Mouse (Mus musculus) kidney, embryonic 15.5 days (tissue): ENCODE results near the gene Abhd16a. TPM values are rescaled to one million over a fixed set of nuclear protein-coding genes. Genes with fewer than 3 reads are reported as not detected.

Experiments used
- ATAC-seq: fragments of 200-750 bp; cut with Nextera tagmentation; replicated peaks from 2 replicates; pipeline ENCODE4 v1.8.0; 2017; ENCODE audit warnings: moderate TSS enrichment; ENCODE audit not compliant: low FRiP score
- H3K27ac ChIP-seq: fragments of 300-500 bp; sonication (generic); 2 replicates; pipeline ENCODE4 v1.5.1; 2015; ENCODE audit warnings: mild to moderate bottlenecking, inconsistent platforms
- H3K27me3 ChIP-seq: fragments of 300-500 bp; sonication (generic); 2 replicates; pipeline ENCODE4 v1.6.1; 2015; ENCODE audit warnings: inconsistent platforms
- H3K36me3 ChIP-seq: fragments of 300-500 bp; sonication (generic); 2 replicates; pipeline ENCODE4 v1.6.1; 2015; ENCODE audit warnings: inconsistent platforms
- H3K4me1 ChIP-seq: fragments of 300-500 bp; sonication (generic); 2 replicates; pipeline ENCODE4 v1.6.1; 2015; ENCODE audit warnings: inconsistent platforms
- H3K4me2 ChIP-seq: fragments of 300-500 bp; sonication (generic); 2 replicates; pipeline ENCODE4 v1.6.1; 2015; ENCODE audit warnings: moderate library complexity, mild to moderate bottlenecking, inconsistent platforms
- H3K4me3 ChIP-seq: fragments of 300-500 bp; sonication (generic); replicated peaks from 2 replicates; pipeline ENCODE4 v1.5.1; 2015; ENCODE audit warnings: mild to moderate bottlenecking, inconsistent platforms
- H3K9ac ChIP-seq: fragments of 300-500 bp; sonication (generic); 2 replicates; pipeline ENCODE4 v1.6.1; 2015; ENCODE audit warnings: mild to moderate bottlenecking, inconsistent platforms
- H3K9me3 ChIP-seq: fragments of 300-500 bp; sonication (generic); replicated peaks from 2 replicates; pipeline ENCODE4 v1.6.1; 2016; ENCODE audit warnings: inconsistent platforms
- WGBS: fragments of 180-500 bp; shearing (Covaris S2); methylation state at CpG from one replicate; pipeline ENCODE4 v1.1.7; 2015; ENCODE audit warnings: mixed read lengths; 5-methylcytosine and 5-hydroxymethylcytosine counted together
- polyA plus RNA-seq: library from polyadenylated mRNA; unstranded; fragments of >200 nt; fragmentation: Nextera tagmentation; extraction: Ambion mirVana; gene quantifications from 2 replicates; pipeline ENCODE4 v1.2.1, GENCODE M21; 2015

Abhd16a gene
- polyA plus RNA-seq, 1 experiment from 2014 or later, result 103 TPM

GRCm38 (mm10) chr17:35079778-35080177, 9.3 kb upstream of the Abhd16a start:
- Histone ChIP-seq H3K9me3 (no peaks in the 10 kb centered on the region), H3K27ac (no peak overlapping the region), H3K36me3 (no peaks in the 10 kb centered on the region), H3K4me2 (no peak overlapping the region), H3K27me3 (no peaks in the 10 kb centered on the region), H3K4me1 (peaks cover 26% of the 10 kb centered on the region), H3K9ac (no peak overlapping the region), H3K4me3 (no peak overlapping the region)
- ATAC-seq, result 0 out of 2 replicates have a peak, but pooled peaks have one; percentile 22
- WGBS, result 73% methylated on average over 9 of the region's 9 CpGs

- peaks cover 26% of the 10 kb centered on the region for H3K4me1 ChIP-seq
These were observed 8.8 kb upstream of the Abhd16a start for GRCm38 (mm10) chr17:35080248-35080647.

DNA sequence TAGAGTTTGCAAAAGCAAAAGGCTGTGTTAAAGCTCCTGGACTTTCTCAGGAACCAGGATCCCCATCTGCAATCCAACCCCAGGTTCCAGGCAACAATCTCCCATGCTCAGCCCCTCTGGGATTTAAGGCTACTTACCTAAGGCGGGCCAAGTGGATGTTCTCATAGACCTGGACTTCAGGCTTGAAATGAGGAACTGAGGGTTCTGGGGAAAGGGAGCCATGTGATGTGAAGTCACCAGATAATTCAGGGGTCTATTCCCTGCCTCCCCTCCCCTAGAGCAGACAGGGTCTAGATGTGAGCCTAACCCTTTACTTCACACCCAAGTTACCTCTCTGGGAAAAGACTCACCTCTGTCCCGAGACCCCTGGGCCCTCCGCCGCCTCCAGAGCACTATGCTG, 8.4 kb upstream of the Abhd16a start:
- Histone ChIP-seq H3K27me3 (no peaks in the 10 kb centered on the region), H3K9ac (no peak overlapping the region), H3K27ac (no peak overlapping the region), H3K36me3 (no peaks in the 10 kb centered on the region), H3K4me1 (peaks cover 26% of the 10 kb centered on the region), H3K4me3 (no peak overlapping the region), H3K9me3 (no peaks in the 10 kb centered on the region), H3K4me2 (no peak overlapping the region)
- ATAC-seq, result no peak
- 80% methylated on average over 4 of the region's 4 CpGs for whole genome bisulfite sequencing

More at GRCm38 (mm10) chr17:35080248-35080647, 8.8 kb upstream of the Abhd16a start:
- no peak overlapping the region for H3K27ac ChIP-seq
- H3K36me3 ChIP-seq, result no peaks in the 10 kb centered on the region
- H3K9ac ChIP-seq, result no peak overlapping the region
- no peak overlapping the region for H3K4me2 ChIP-seq
- 40% methylated on average over 6 of the region's 6 CpGs for WGBS
- no peaks in the 10 kb centered on the region for H3K27me3 ChIP-seq
- H3K4me3 ChIP-seq, result no peak overlapping the region
- no peak for ATAC-seq
- H3K9me3 ChIP-seq, result no peaks in the 10 kb centered on the region

DNA sequence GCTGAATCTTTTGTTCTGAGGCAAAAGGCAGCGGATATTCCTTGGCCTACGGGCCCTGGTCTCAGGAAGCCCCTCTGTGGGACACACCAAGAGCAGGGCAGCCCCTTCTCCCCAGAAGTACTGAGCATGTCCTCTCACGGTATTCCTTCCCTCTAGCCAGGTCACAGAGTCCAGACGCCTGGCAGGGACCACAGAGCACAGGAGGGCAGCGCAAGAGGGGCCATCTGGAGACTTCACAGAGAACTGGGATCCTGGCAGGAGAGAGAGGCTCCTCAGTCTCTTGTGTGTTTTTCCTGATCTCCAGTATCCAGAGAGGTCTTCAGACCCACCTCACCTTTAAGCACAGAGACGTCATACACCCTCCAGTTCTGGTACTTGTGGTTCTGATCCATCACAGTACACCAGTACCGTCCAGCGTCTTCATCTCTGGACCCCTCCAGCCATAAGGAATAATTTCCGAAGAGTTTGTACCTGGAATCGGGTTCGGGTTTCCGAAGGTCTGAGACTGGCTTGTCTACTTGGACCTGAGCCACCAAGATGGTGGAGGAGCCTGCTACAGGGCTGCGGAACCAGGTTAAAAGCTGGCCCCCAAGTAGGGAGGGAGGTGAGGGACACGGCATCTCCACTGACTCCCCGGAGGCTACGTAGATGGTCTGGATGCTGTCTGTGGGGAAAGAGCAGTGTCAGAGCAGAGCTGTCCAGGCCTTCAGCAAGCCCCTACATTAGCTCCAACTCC, 6.1 kb upstream of the Abhd16a start:
- ATAC-seq, result no peak
- Histone ChIP-seq H3K9ac (no peak overlapping the region), H3K9me3 (no peaks in the 10 kb centered on the region), H3K4me3 (no peak overlapping the region), H3K27ac (no peak overlapping the region), H3K36me3 (no peaks in the 10 kb centered on the region), H3K27me3 (no peaks in the 10 kb centered on the region), H3K4me1 (peaks cover 8% of the 10 kb centered on the region; the same call in 1 of the 2 replicates), H3K4me2 (no peak overlapping the region)
- 86% methylated on average over 16 of the region's 16 CpGs for WGBS

- H3K4me2 ChIP-seq, result no peak overlapping the region
- 0 out of 2 replicates have a peak, but pooled peaks cover 4% of the 10 kb centered on the region for H3K4me1 ChIP-seq
- no peaks in the 10 kb centered on the region for H3K9me3 ChIP-seq
- H3K27ac ChIP-seq, result no peak overlapping the region
- no peaks in the 10 kb centered on the region for H3K36me3 ChIP-seq
- ATAC-seq, result no peak
- no peak overlapping the region for H3K4me3 ChIP-seq
- WGBS, result 72% methylated on average over 3 of the region's 3 CpGs
- no peaks in the 10 kb centered on the region for H3K27me3 ChIP-seq
- H3K9ac ChIP-seq, result no peak overlapping the region
These were observed 5.0 kb upstream of the Abhd16a start for GRCm38 (mm10) chr17:35083929-35084497.

GRCm38 (mm10) chr17:35085208-35085865, 3.7 kb upstream of the Abhd16a start, which contains the start of gene Ly6g6f:
Gene Ly6g6f, minus strand, starts transcription at chr17:35085610.
- Histone ChIP-seq H3K4me2 (no peak within 1 kb of the TSS), H3K27me3 (no peaks in the 10 kb centered on the region), H3K4me3 (no peak within 1 kb of the TSS), H3K9me3 (no peaks in the 10 kb centered on the region), H3K9ac (no peak within 1 kb of the TSS), H3K4me1 (peaks cover 7% of the 10 kb centered on the region), H3K36me3 (no peaks in the 10 kb centered on the region), H3K27ac (no peak within 1 kb of the TSS)
- WGBS, result 77% methylated on average over 7 of the region's 7 CpGs
- ATAC-seq, result no peak

GRCm38 (mm10) chr17:35088151-35088550, 912 bp upstream of the Abhd16a start:
- 53% methylated on average over 2 of the region's 2 CpGs for WGBS
- ATAC-seq, result no peak
- peaks cover 18% of the 10 kb centered on the region for H3K36me3 ChIP-seq
- no peak overlapping the region for H3K9ac ChIP-seq
- peaks cover 22% of the 10 kb centered on the region for H3K4me1 ChIP-seq
- no peak overlapping the region for H3K4me2 ChIP-seq
- no peak overlapping the region for H3K27ac ChIP-seq
- no peaks in the 10 kb centered on the region for H3K9me3 ChIP-seq
- H3K4me3 ChIP-seq, result no peak overlapping the region
- H3K27me3 ChIP-seq, result no peaks in the 10 kb centered on the region

GRCm38 (mm10) chr17:35090166-35090932, 1.3 kb downstream of the Abhd16a start:
- no peaks in the 10 kb centered on the region for H3K27me3 ChIP-seq
- H3K27ac ChIP-seq, result peak overlapping the region; percentile 98; the same call in 1 of the 2 replicates
- peak overlapping the region; percentile 81 for H3K9ac ChIP-seq
- WGBS, result 66% methylated on average over 8 of the region's 8 CpGs
- H3K9me3 ChIP-seq, result no peaks in the 10 kb centered on the region
- H3K4me3 ChIP-seq, result peak overlapping the region; percentile 76
- no peak for ATAC-seq
- peaks cover 38% of the 10 kb centered on the region for H3K36me3 ChIP-seq
- peaks cover 22% of the 10 kb centered on the region for H3K4me1 ChIP-seq
- H3K4me2 ChIP-seq, result peak overlapping the region; percentile 73

- no peak overlapping the region for H3K9ac ChIP-seq
- H3K27ac ChIP-seq, result 0 out of 2 replicates have a peak overlapping the region, but pooled peaks have one; percentile 13
- no peak overlapping the region for H3K4me2 ChIP-seq
- no peak overlapping the region for H3K4me3 ChIP-seq
- 80% methylated on average over 14 of the region's 14 CpGs for WGBS
- no peaks in the 10 kb centered on the region for H3K9me3 ChIP-seq
- ATAC-seq, result no peak
- H3K27me3 ChIP-seq, result no peaks in the 10 kb centered on the region
- H3K36me3 ChIP-seq, result peaks cover 58% of the 10 kb centered on the region
- peaks cover 27% of the 10 kb centered on the region for H3K4me1 ChIP-seq
These were observed 3.5 kb downstream of the Abhd16a start for GRCm38 (mm10) chr17:35092403-35093198.

- H3K27ac ChIP-seq, result no peak overlapping the region
- H3K9ac ChIP-seq, result no peak overlapping the region
- 88% methylated on average over 15 of the region's 15 CpGs for WGBS
- no peaks in the 10 kb centered on the region for H3K9me3 ChIP-seq
- H3K36me3 ChIP-seq, result peaks cover 78% of the 10 kb centered on the region
- H3K4me2 ChIP-seq, result no peak overlapping the region
- ATAC-seq, result no peak
- H3K4me3 ChIP-seq, result no peak overlapping the region
- H3K27me3 ChIP-seq, result no peaks in the 10 kb centered on the region
- peaks cover 30% of the 10 kb centered on the region for H3K4me1 ChIP-seq
These were observed 5.7 kb downstream of the Abhd16a start for GRCm38 (mm10) chr17:35094475-35095365.
